Mouse (Mus musculus): ENCODE results near the gene Orc6. TPM values are rescaled to one million over a fixed set of nuclear protein-coding genes. Genes with fewer than 3 reads are reported as not detected.

The Orc6 gene
- polyA plus RNA-seq, 1 experiment: 8.2 TPM

Other genes with a start within 250 kb of the Orc6 start
- 33.9 and 40.8 TPM in 2 replicates for gene Fbxw9, start 239.6 kb upstream of the Orc6 start, polyA plus RNA-seq (2012; rRNA removed)
- 0.73 and 1.0 TPM in 2 replicates for gene Gm5741, start 231.7 kb upstream of the Orc6 start, polyA plus RNA-seq (2012; rRNA removed)
- gene Dhps, start 227.9 kb upstream of the Orc6 start, polyA plus RNA-seq (2012; rRNA removed): 33.3 and 41.4 TPM in 2 replicates
- gene Wdr83os, start 218.9 kb upstream of the Orc6 start, polyA plus RNA-seq (2012; rRNA removed): 121 and 139 TPM in 2 replicates
- gene Wdr83, start 218.3 kb upstream of the Orc6 start, polyA plus RNA-seq (2012; rRNA removed): 29.4 and 33.9 TPM in 2 replicates
- 37.4 and 64.2 TPM in 2 replicates for gene Man2b1, start 216.4 kb upstream of the Orc6 start, polyA plus RNA-seq (2012; rRNA removed)
- 0.96 and 1.5 TPM in 2 replicates for gene Zfp791, start 176.5 kb upstream of the Orc6 start, polyA plus RNA-seq (2012; rRNA removed)
- not detected in 2 replicates for gene Cks1brt, start 147.7 kb upstream of the Orc6 start, polyA plus RNA-seq (2012; rRNA removed)
- gene Olfr371, start 73.6 kb upstream of the Orc6 start, polyA plus RNA-seq (2012; rRNA removed): not detected in 2 replicates
- 19.7 and 20.9 TPM in 2 replicates for gene Vps35, start 170 bp downstream of the Orc6 start, polyA plus RNA-seq (2012; rRNA removed)
- 0.05 and 0.10 TPM in 2 replicates for gene Mylk3, start 86.7 kb downstream of the Orc6 start, polyA plus RNA-seq (2012; rRNA removed)
- 2.4 and 2.6 TPM in 2 replicates for gene 4921524J17Rik, start 133.2 kb downstream of the Orc6 start, polyA plus RNA-seq (2012; rRNA removed)
- gene Gpt2, start 192.9 kb downstream of the Orc6 start, polyA plus RNA-seq (2012; rRNA removed): 4.7 and 4.9 TPM in 2 replicates

Data from large intestine, adult 2 months (tissue).